Comparison of ENCODE assay signal across 9 mouse cellular contexts in genomic region chr13:4943046-4943445, GRCm38 (mm10).
DNase-seq lines count a peak whose midpoint lies in the region; ATAC-seq and TF ChIP-seq lines count a peak whose summit lies in the region.
"Had no signal": no experiment of that assay in that cellular context is flagged by ENCODE, and none has a peak within 500 bp of the region (broad histone marks: within the 10 kb centered on the region; RNA-seq: fewer than 3 reads in every experiment).

No protein-coding gene starts in this region.

- TF ChIP-seq CTCF in forebrain, postnatal 0 days (IDR thresholded peaks at IDR 0.05; ENCODE audit: low read depth): no peak

- no peaks in the 10 kb centered on the region for H3K4me1 ChIP-seq in forebrain, postnatal 0 days (ENCODE audit: insufficient read depth)
- H3K4me1 ChIP-seq in liver, embryonic 16.5 days (ENCODE audit: control insufficient read depth, low read depth, low read length): no peaks in the 10 kb centered on the region

- H3K36me3 ChIP-seq in forebrain, postnatal 0 days (ENCODE audit: insufficient read depth): no peaks in the 10 kb centered on the region
- H3K36me3 ChIP-seq in liver, embryonic 16.5 days (ENCODE audit: control insufficient read depth, insufficient read depth): no peaks in the 10 kb centered on the region

- H3K27ac ChIP-seq in forebrain, postnatal 0 days (ENCODE audit: low read depth, low read length): no peak overlapping the region
- H3K27ac ChIP-seq in liver, embryonic 16.5 days (ENCODE audit: low read length): no peak overlapping the region

- ATAC-seq in forebrain, postnatal 0 days: no peak
- ATAC-seq in liver, embryonic 16.5 days (ENCODE audit: low read depth): no peak
- ATAC-seq in erythroblast, adult 5-6 weeks (replicated peaks; ENCODE audit: low FRiP score, poor library complexity, severe bottlenecking): no peak

- H3K4me2 ChIP-seq in forebrain, postnatal 0 days (ENCODE audit: low read depth): peak overlapping the region; percentile 40
- H3K4me2 ChIP-seq in liver, embryonic 16.5 days (ENCODE audit: low read depth, low read length): peak overlapping the region; percentile 41

- H3K4me3 ChIP-seq in forebrain, postnatal 0 days (ENCODE audit: low read depth, low read length): peak overlapping the region; percentile 29
- H3K4me3 ChIP-seq in liver, embryonic 16.5 days (ENCODE audit: low read depth, low read length): peak overlapping the region; percentile 45
- H3K4me3 ChIP-seq: erythroblast, embryonic 14.5 days had no signal

- H3K9ac ChIP-seq in forebrain, postnatal 0 days: no peak overlapping the region
- no peak overlapping the region for H3K9ac ChIP-seq in liver, embryonic 16.5 days (ENCODE audit: low read depth, low read length)

- no peaks in the 10 kb centered on the region for H3K27me3 ChIP-seq in forebrain, postnatal 0 days (ENCODE audit: insufficient read depth, low read length)
- H3K27me3 ChIP-seq in liver, embryonic 16.5 days (ENCODE audit: control insufficient read depth, insufficient read depth, low read depth, low read length): no peaks in the 10 kb centered on the region

- 12% methylated on average over 7 of the region's 7 CpGs for WGBS in forebrain, postnatal 0 days
- WGBS in liver, embryonic 16.5 days (ENCODE audit: insufficient replicate concordance): 19% methylated on average over 7 of the region's 7 CpGs

- DNase-seq in cerebellum, postnatal 25 days: peak; percentile 0 to 5
- DNase-seq in cerebellum, adult 9-11 months: no peak
- peak; percentile 9 for DNase-seq in 416B (ENCODE audit: low read depth)
- no peak for DNase-seq in forebrain, postnatal 0 days
- DNase-seq in c-Kit-positive CD71-positive TER-119-positive erythroid progenitor cells, embryonic 14.5 days (ENCODE audit: low spot score): no peak
- DNase-seq in right cerebral cortex, postnatal 25 days: no peak

- H3K9me3 ChIP-seq in forebrain, postnatal 0 days (ENCODE audit: low read length): no peaks in the 10 kb centered on the region
- H3K9me3 ChIP-seq in liver, embryonic 16.5 days (replicated peaks; ENCODE audit: control insufficient read depth, low read length): no peaks in the 10 kb centered on the region

Comparison
In these comparisons a context has a peak if more than half of its experiments do, and no peak if none do; other contexts are left out.
1. DNase-seq: peak in cerebellum, postnatal 25 days (2 of 2) and 416B (single experiment); none in cerebellum, adult 9-11 months (single experiment), forebrain, postnatal 0 days (single experiment), c-Kit-positive CD71-positive TER-119-positive erythroid progenitor cells, embryonic 14.5 days (single experiment) and right cerebral cortex, postnatal 25 days (single experiment).